Mouse (Mus musculus) midbrain, embryonic 14.5 days (tissue): ENCODE measurements at regions not wholly inside any gene's neighbourhood (a gene's known extent, or its start where the extent isn't known, plus 50 kb on each side); places are given as distances from the start of the nearest gene placed in this dataset.

Source experiments
- ATAC-seq: fragments of 200-750 bp; cut with Nextera tagmentation; 2 replicates; pipeline ENCODE4 v1.8.0; 2017; ENCODE audit warnings: moderate number of reproducible peaks, moderate library complexity; ENCODE audit not compliant: low FRiP score, low TSS enrichment
- DNase-seq: peaks from one replicate; pipeline ENCODE4 v3.0.0-alpha.2; 2015
- H3K27ac ChIP-seq: fragments of 300-500 bp; sonication (generic); replicated peaks from 2 replicates; pipeline ENCODE4 v1.5.1; 2014; ENCODE audit warnings: mild to moderate bottlenecking, low read depth, low read length, moderate library complexity
- H3K27me3 ChIP-seq: fragments of 300-500 bp; sonication (generic); 2 replicates; pipeline ENCODE4 v1.6.1; 2014; ENCODE audit warnings: low read length, control low read depth, mixed read lengths; ENCODE audit not compliant: control insufficient read depth, insufficient read depth
- H3K36me3 ChIP-seq: fragments of 300-500 bp; sonication (generic); 2 replicates; pipeline ENCODE4 v1.6.1; 2014; ENCODE audit warnings: low read length, control low read depth; ENCODE audit not compliant: control insufficient read depth, insufficient read depth
- H3K4me1 ChIP-seq: fragments of 300-500 bp; sonication (generic); 2 replicates; pipeline ENCODE4 v1.6.1; 2014; ENCODE audit warnings: mild to moderate bottlenecking, antibody characterized with exemption, low read length, control low read depth; ENCODE audit not compliant: control insufficient read depth, insufficient read depth
- H3K4me2 ChIP-seq: fragments of 300-500 bp; sonication (generic); 2 replicates; pipeline ENCODE4 v1.6.1; 2014; ENCODE audit warnings: mild to moderate bottlenecking, low read length, moderate library complexity
- H3K4me3 ChIP-seq: fragments of 300-500 bp; sonication (generic); replicated peaks from 2 replicates; pipeline ENCODE4 v1.5.1; 2014; ENCODE audit warnings: low read depth, low read length
- H3K9ac ChIP-seq: fragments of 300-500 bp; sonication (generic); replicated peaks from 2 replicates; pipeline ENCODE4 v1.6.1; 2014; ENCODE audit warnings: mild to moderate bottlenecking, low read length, moderate library complexity
- H3K9me3 ChIP-seq: fragments of 300-500 bp; sonication (generic); 2 replicates; pipeline ENCODE4 v1.6.1; 2016; ENCODE audit warnings: low read length, control low read depth, mixed read lengths; ENCODE audit not compliant: control insufficient read depth
- whole genome bisulfite sequencing: fragments of 180-500 bp; shearing (Covaris S2); extraction: QIAGEN DNeasy Blood & Tissue Kit; methylation state at CpG from one replicate; pipeline ENCODE4 v1.1.7; 2014; 5-methylcytosine and 5-hydroxymethylcytosine counted together

- H3K27ac ChIP-seq = no peak overlapping the region
- DNase-seq (no peak), ATAC-seq (no peak)
- H3K9ac ChIP-seq = no peak overlapping the region
- H3K27me3 ChIP-seq = no peaks in the 10 kb centered on the region
- H3K4me1 ChIP-seq = no peaks in the 10 kb centered on the region
- no peaks in the 10 kb centered on the region for H3K36me3 ChIP-seq
- WGBS = 93% methylated on average over 4 of the region's 4 CpGs
- H3K9me3 ChIP-seq = no peaks in the 10 kb centered on the region
- H3K4me2 ChIP-seq = no peak overlapping the region
- H3K4me3 ChIP-seq = no peak overlapping the region
These were observed 222.4 kb downstream of the Tusc1 start for GRCm38 (mm10) chr4:93112885-93113284.

- DNase-seq (peak; percentile 9), ATAC-seq (no peak)
- H3K27ac ChIP-seq = no peak overlapping the region
- H3K4me2 ChIP-seq = no peak overlapping the region
- H3K4me1 ChIP-seq = no peaks in the 10 kb centered on the region
- no peak overlapping the region for H3K9ac ChIP-seq
- H3K9me3 ChIP-seq = no peaks in the 10 kb centered on the region
- no peaks in the 10 kb centered on the region for H3K27me3 ChIP-seq
- no peak overlapping the region for H3K4me3 ChIP-seq
- H3K36me3 ChIP-seq = no peaks in the 10 kb centered on the region
- WGBS = 37% methylated on average over 1 of the region's 1 CpGs
These were observed 241.2 kb downstream of the Tusc1 start for GRCm38 (mm10) chr4:93094092-93094491.

- DNase-seq (no peak), ATAC-seq (no peak)
- WGBS = 63% methylated on average over 2 of the region's 2 CpGs
- Histone ChIP-seq H3K4me1 (no peaks in the 10 kb centered on the region), H3K27ac (no peak overlapping the region), H3K27me3 (no peaks in the 10 kb centered on the region), H3K4me2 (no peak overlapping the region), H3K36me3 (no peaks in the 10 kb centered on the region), H3K9ac (no peak overlapping the region), H3K4me3 (no peak overlapping the region), H3K9me3 (no peaks in the 10 kb centered on the region)
These were observed 271.8 kb downstream of the Tusc1 start for GRCm38 (mm10) chr4:93063531-93063930.
